Mouse (Mus musculus): Measurements from ENCODE around the gene Ubtd2. TPM values are rescaled to one million over a fixed set of nuclear protein-coding genes. Genes with fewer than 3 reads are reported as not detected.
A peak's percentile ranks its signal among the peaks of the same experiment; 100 is the strongest.

Ubtd2 gene
- polyA plus RNA-seq, 1 experiment from 2014 or later: 28.8 TPM

DNA sequence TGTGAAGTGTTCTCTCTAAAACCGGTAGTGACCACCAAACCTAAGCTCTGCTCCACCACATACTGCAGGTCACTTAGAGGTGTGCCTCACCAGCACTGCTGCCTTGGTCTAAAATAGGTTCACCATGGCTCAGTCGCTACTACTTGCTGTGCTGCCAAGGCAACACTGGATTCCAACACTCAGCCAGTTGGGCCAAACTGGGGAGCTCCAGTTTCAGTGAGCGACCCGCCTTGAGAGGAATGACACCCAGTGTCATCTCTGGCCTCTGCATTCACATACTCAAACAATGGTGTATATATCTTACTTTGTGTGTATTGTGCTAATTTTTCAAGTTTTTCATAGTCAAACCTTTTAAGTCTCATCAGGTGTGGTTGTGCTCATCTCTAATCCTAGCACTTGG is 63.6 kb downstream of the Ubtd2 start:
- H3K4me1 ChIP-seq (replicated peaks; ENCODE audit: insufficient read depth, low read length): no peaks in the 10 kb centered on the region
- no peak for TF ChIP-seq CTCF (IDR thresholded peaks at IDR 0.05; ENCODE audit: low read depth)
- H3K36me3 ChIP-seq (ENCODE audit: insufficient read depth, low read length): peaks cover 14% of the 10 kb centered on the region; the same call in 1 of the 2 replicates
- no peak for ATAC-seq (replicated peaks; ENCODE audit: low FRiP score, low read depth)
- H3K4me3 ChIP-seq (replicated peaks; ENCODE audit: low read depth, low read length): no peak overlapping the region
- no peak for DNase-seq (ENCODE audit: low spot score)
- no peak overlapping the region for H3K9ac ChIP-seq (ENCODE audit: low read depth, low read length)
- H3K27me3 ChIP-seq (ENCODE audit: insufficient read depth, low read length): no peaks in the 10 kb centered on the region
- H3K4me2 ChIP-seq (ENCODE audit: low read length): no peak overlapping the region
- no peaks in the 10 kb centered on the region for H3K9me3 ChIP-seq (replicated peaks; ENCODE audit: low read length)
- 82% methylated on average over 4 of the region's 4 CpGs for WGBS
- H3K27ac ChIP-seq: no peak overlapping the region

DNA sequence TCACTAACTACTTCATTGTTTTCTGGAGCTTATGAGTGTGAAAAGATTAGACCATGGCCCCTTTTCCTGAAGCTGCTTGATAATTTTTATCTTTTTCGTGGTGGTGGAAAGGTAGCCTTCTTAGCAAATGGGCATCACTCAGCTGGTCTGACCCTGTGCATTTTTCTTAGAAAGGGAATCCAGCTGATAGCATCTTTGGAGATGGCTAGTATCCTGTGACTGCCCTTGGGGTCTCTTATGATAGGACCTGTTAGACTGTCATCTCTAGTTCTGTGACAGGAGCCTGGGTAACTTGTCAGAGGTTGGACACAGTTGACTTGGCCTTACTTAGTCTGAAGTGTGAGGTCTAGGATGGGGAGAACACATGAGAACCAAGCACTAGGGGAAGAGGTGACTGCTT is 64.2 kb downstream of the Ubtd2 start:
- no peak for DNase-seq (ENCODE audit: low spot score)
- WGBS: 88% methylated on average over 1 of the region's 1 CpGs
- H3K27ac ChIP-seq: no peak overlapping the region

DNA sequence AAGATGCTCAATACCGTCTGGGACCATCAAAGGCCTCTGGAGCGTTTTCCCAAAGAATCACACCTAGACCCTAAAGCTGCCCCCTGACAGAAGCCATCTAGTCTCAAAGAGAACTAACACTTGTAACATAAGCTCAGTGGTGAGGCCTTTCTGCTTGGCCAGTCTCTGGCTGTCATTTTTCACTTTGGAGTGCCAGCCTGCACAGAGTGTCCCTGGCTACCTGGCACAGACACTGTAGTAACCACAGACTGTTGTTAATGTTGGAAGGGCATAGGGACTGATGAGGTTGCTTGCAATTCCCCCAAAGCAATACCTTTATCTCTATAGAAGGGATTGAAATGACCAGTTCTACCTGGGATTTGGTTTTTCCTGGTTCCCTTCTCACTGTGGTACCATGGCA is 66.1 kb downstream of the Ubtd2 start:
- 51% methylated on average over 2 of the region's 2 CpGs for WGBS
- DNase-seq (ENCODE audit: low spot score): no peak

More for the DNA sequence above, 64.2 kb downstream of the Ubtd2 start:
- Histone ChIP-seq H3K36me3 (ENCODE audit: insufficient read depth, low read length) (peaks cover 14% of the 10 kb centered on the region; the same call in 1 of the 2 replicates), H3K4me2 (ENCODE audit: low read length) (no peak overlapping the region), H3K9ac (ENCODE audit: low read depth, low read length) (no peak overlapping the region), H3K4me1 (replicated peaks; ENCODE audit: insufficient read depth, low read length) (no peaks in the 10 kb centered on the region), H3K4me3 (replicated peaks; ENCODE audit: low read depth, low read length) (no peak overlapping the region), H3K9me3 (replicated peaks; ENCODE audit: low read length) (no peaks in the 10 kb centered on the region), H3K27me3 (ENCODE audit: insufficient read depth, low read length) (no peaks in the 10 kb centered on the region)
- TF ChIP-seq CTCF (IDR thresholded peaks at IDR 0.05; ENCODE audit: low read depth): no peak
- no peak for ATAC-seq (replicated peaks; ENCODE audit: low FRiP score, low read depth)

DNA sequence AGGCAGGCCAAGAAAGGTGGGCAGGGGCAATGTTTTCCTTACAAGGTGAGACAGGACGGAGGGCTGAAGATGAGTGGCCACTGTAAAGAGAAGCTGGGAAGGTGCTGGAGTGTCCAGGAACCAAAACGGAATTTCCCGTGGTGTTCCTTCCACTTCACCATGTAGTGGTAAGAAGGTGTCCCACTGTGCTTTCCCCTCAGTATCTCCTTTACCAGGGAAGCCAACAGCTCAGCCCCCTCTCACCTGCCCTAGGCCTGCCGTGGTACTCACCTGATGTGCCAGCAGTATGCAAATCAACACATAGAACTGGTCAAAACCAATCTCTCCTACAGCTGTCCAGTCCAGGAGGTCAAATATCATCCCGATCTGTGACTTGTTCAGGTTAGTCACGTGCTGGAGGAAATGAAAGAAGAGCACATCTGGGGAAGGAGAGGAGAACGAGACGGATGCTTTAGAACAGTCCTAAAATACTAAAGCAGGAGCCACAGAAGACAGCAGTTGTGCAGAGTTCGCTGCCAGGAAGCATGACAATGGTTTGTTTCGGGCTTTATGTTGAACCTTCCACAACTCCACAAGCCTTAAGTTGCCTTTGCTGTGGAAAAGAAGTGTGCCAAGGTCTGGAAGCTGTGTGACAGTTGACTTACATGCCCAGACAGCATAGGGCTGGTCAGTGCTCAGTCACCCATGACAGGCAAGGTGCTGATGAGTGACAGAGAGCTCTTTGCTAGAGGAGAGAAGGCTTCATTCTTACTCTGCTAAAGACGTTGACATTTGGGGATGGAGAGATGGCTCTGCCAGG is 69.2 kb downstream of the Ubtd2 start:
- TF ChIP-seq CTCF (IDR thresholded peaks at IDR 0.05; ENCODE audit: low read depth): no peak
- 67% methylated on average over 11 of the region's 11 CpGs for WGBS
- Histone ChIP-seq H3K9me3 (replicated peaks; ENCODE audit: low read length) (no peaks in the 10 kb centered on the region), H3K9ac (ENCODE audit: low read depth, low read length) (no peak overlapping the region), H3K4me3 (replicated peaks; ENCODE audit: low read depth, low read length) (no peak overlapping the region), H3K4me1 (replicated peaks; ENCODE audit: insufficient read depth, low read length) (no peaks in the 10 kb centered on the region), H3K4me2 (ENCODE audit: low read length) (no peak overlapping the region), H3K27me3 (ENCODE audit: insufficient read depth, low read length) (no peaks in the 10 kb centered on the region), H3K27ac (no peak overlapping the region), H3K36me3 (ENCODE audit: insufficient read depth, low read length) (peaks cover 4% of the 10 kb centered on the region; the same call in 1 of the 2 replicates)
- no peak for DNase-seq (ENCODE audit: low spot score)
- no peak for ATAC-seq (replicated peaks; ENCODE audit: low FRiP score, low read depth)

More for the DNA sequence above, 66.1 kb downstream of the Ubtd2 start:
- Histone ChIP-seq H3K4me2 (ENCODE audit: low read length) (no peak overlapping the region), H3K4me1 (replicated peaks; ENCODE audit: insufficient read depth, low read length) (no peaks in the 10 kb centered on the region), H3K9ac (ENCODE audit: low read depth, low read length) (no peak overlapping the region), H3K36me3 (ENCODE audit: insufficient read depth, low read length) (peaks cover 13% of the 10 kb centered on the region; the same call in 1 of the 2 replicates), H3K4me3 (replicated peaks; ENCODE audit: low read depth, low read length) (no peak overlapping the region), H3K27ac (no peak overlapping the region), H3K9me3 (replicated peaks; ENCODE audit: low read length) (no peaks in the 10 kb centered on the region), H3K27me3 (ENCODE audit: insufficient read depth, low read length) (no peaks in the 10 kb centered on the region)
- no peak for ATAC-seq (replicated peaks; ENCODE audit: low FRiP score, low read depth)
- no peak for TF ChIP-seq CTCF (IDR thresholded peaks at IDR 0.05; ENCODE audit: low read depth)

DNA sequence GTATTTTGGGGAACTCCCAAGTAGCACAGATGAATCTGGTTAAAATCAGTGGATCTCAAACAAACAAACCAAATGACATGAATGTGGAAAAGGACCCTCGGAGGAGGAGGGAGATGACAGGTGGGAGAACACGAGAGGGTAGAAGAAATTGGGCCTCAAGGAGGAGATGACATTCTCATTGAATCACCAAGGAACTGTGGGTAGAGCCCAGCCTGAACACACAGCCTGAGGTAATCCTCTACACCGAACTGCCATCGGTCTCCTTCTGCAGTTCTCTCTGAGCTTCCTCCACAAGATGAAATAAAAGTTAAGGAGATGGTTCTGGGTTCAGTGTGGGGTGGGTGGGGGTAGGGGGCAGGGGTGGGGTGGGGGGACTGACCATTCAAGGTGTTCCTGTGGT is 71.8 kb downstream of the Ubtd2 start:
- peaks cover 4% of the 10 kb centered on the region; the same call in 1 of the 2 replicates for H3K36me3 ChIP-seq (ENCODE audit: insufficient read depth, low read length)
- DNase-seq (ENCODE audit: low spot score) (no peak), ATAC-seq (replicated peaks; ENCODE audit: low FRiP score, low read depth) (no peak)
- no peak overlapping the region for H3K4me3 ChIP-seq (replicated peaks; ENCODE audit: low read depth, low read length)
- no peaks in the 10 kb centered on the region for H3K27me3 ChIP-seq (ENCODE audit: insufficient read depth, low read length)
- no peak overlapping the region for H3K9ac ChIP-seq (ENCODE audit: low read depth, low read length)
- H3K4me2 ChIP-seq (ENCODE audit: low read length): no peak overlapping the region
- peaks cover under 1% of the 10 kb centered on the region; the same call in 1 of the 2 replicates for H3K4me1 ChIP-seq (replicated peaks; ENCODE audit: insufficient read depth, low read length)
- no peak for TF ChIP-seq CTCF (IDR thresholded peaks at IDR 0.05; ENCODE audit: low read depth)
- no peak overlapping the region for H3K27ac ChIP-seq
- 85% methylated on average over 4 of the region's 4 CpGs for WGBS
- no peaks in the 10 kb centered on the region for H3K9me3 ChIP-seq (replicated peaks; ENCODE audit: low read length)

DNA sequence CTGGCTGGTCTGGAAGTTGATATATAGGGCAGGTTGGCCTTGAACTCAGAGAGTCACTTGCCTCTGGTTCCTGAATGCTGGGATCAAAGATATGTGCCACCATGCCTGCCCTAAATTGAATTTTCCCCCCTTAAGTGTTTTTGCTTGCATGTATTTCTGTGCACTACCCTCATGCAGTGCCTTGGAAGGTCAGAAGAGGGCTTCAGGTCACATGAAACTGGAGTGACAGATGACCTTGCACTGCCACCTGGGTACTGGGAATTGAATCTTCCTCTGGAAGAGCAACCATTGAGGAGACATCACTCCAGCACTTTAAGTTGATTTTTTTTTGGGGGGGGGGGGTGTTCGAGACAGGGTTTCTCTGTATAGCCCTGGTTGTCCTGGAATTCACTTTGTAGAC is 75.0 kb downstream of the Ubtd2 start:
- TF ChIP-seq CTCF (IDR thresholded peaks at IDR 0.05; ENCODE audit: low read depth): peak; percentile 49; the same call in 1 of the 2 replicates
- Histone ChIP-seq H3K27me3 (ENCODE audit: insufficient read depth, low read length) (no peaks in the 10 kb centered on the region), H3K4me3 (replicated peaks; ENCODE audit: low read depth, low read length) (no peak overlapping the region), H3K36me3 (ENCODE audit: insufficient read depth, low read length) (peaks cover 4% of the 10 kb centered on the region; the same call in 1 of the 2 replicates), H3K9ac (ENCODE audit: low read depth, low read length) (no peak overlapping the region), H3K27ac (no peak overlapping the region), H3K9me3 (replicated peaks; ENCODE audit: low read length) (no peaks in the 10 kb centered on the region), H3K4me2 (ENCODE audit: low read length) (no peak overlapping the region), H3K4me1 (replicated peaks; ENCODE audit: insufficient read depth, low read length) (peaks cover 13% of the 10 kb centered on the region; the same call in 1 of the 2 replicates)
- DNase-seq (ENCODE audit: low spot score) (no peak), ATAC-seq (replicated peaks; ENCODE audit: low FRiP score, low read depth) (no peak)
- WGBS: 78% methylated on average over 1 of the region's 1 CpGs
